Mouse (Mus musculus) bone marrow macrophage, adult 2 months (primary cell): ENCODE measurements around the gene Arid2. TPM values are rescaled to one million over a fixed set of nuclear protein-coding genes. Genes with fewer than 3 reads are reported as not detected.

Experiments
- H3K27ac ChIP-seq: 2 replicates; pipeline ENCODE4 v1.5.1; 2012; ENCODE audit warnings: low read depth, low read length; ENCODE audit not compliant: insufficient read depth
- H3K4me1 ChIP-seq: 2 replicates; pipeline ENCODE4 v1.6.1; 2012; ENCODE audit warnings: low read length; ENCODE audit not compliant: control insufficient read depth, insufficient read depth
- H3K4me3 ChIP-seq: 2 replicates; pipeline ENCODE4 v1.5.1; 2012; ENCODE audit warnings: mild to moderate bottlenecking, low read length, moderate library complexity; ENCODE audit not compliant: insufficient read depth
- CTCF ChIP-seq: IDR thresholded peaks from 2 replicates; pipeline ENCODE4 v1.5.1; 2012; ENCODE audit warnings: low read depth, mild to moderate bottlenecking, low read length, moderate library complexity
- POLR2A ChIP-seq: IDR thresholded peaks from 2 replicates; pipeline ENCODE4 v1.6.1; 2012; ENCODE audit warnings: mild to moderate bottlenecking, low read depth, low read length, borderline replicate concordance
- polyA plus RNA-seq: library from polyadenylated mRNA; stranded (reverse); fragments of >200 nt; gene quantifications from 2 replicates; pipeline ENCODE4 v1.2.4, GENCODE M21; 2012; ENCODE audit not compliant: missing spikeins, insufficient read depth, insufficient read length

The Arid2 gene
- polyA plus RNA-seq, 1 experiment: 17.4 TPM

GRCm38 (mm10) chr15:96448656-96449299 is 161.5 kb downstream of the Arid2 start:
- H3K27ac ChIP-seq: no peak overlapping the region
- no peak for TF ChIP-seq POLR2A
- TF ChIP-seq CTCF: no peak
- peaks cover 2% of the 10 kb centered on the region; the same call in 1 of the 2 replicates for H3K4me1 ChIP-seq
- H3K4me3 ChIP-seq: no peak overlapping the region

- no peak overlapping the region for H3K4me3 ChIP-seq
- TF ChIP-seq POLR2A: no peak
- TF ChIP-seq CTCF: no peak
- no peak overlapping the region for H3K27ac ChIP-seq
- peaks cover 15% of the 10 kb centered on the region for H3K4me1 ChIP-seq
These were observed 166.0 kb downstream of the Arid2 start for GRCm38 (mm10) chr15:96453346-96453745.

Other genes with a start within 250 kb of the Arid2 start
- gene Scaf11, start 173.3 kb downstream of the Arid2 start, polyA plus RNA-seq: 54.7 and 56.0 TPM in 2 replicates